Mouse (Mus musculus): ENCODE results near the gene Polr3gl. TPM values are rescaled to one million over a fixed set of nuclear protein-coding genes. Genes with fewer than 3 reads are reported as not detected.
A peak's percentile ranks its signal among the peaks of the same experiment; 100 is the strongest.

Gene Polr3gl
- polyA plus RNA-seq, 1 experiment from 2014 or later, result 16.7 TPM

- Histone ChIP-seq H3K9ac (no peak overlapping the region), H3K27ac (no peak overlapping the region), H3K27me3 (replicated peaks) (peaks cover 5% of the 10 kb centered on the region; the same call in 1 of the 2 replicates), H3K9me3 (replicated peaks) (no peaks in the 10 kb centered on the region), H3K4me2 (no peak overlapping the region), H3K4me1 (peaks cover 4% of the 10 kb centered on the region), H3K36me3 (no peaks in the 10 kb centered on the region), H3K4me3 (no peak overlapping the region)
- WGBS (ENCODE audit: insufficient replicate concordance), result 75% methylated on average over 7 of the region's 7 CpGs
- ATAC-seq, result no peak
These were observed 45.2 kb downstream of the Polr3gl start for GRCm38 (mm10) chr3:96548824-96549223.

GRCm38 (mm10) chr3:96547389-96547960, 46.5 kb downstream of the Polr3gl start:
- H3K9ac ChIP-seq, result no peak overlapping the region
- peaks cover 11% of the 10 kb centered on the region; the same call in 1 of the 2 replicates for H3K27me3 ChIP-seq (replicated peaks)
- H3K36me3 ChIP-seq, result no peaks in the 10 kb centered on the region
- H3K9me3 ChIP-seq (replicated peaks), result no peaks in the 10 kb centered on the region
- WGBS (ENCODE audit: insufficient replicate concordance), result 13% methylated on average over 14 of the region's 14 CpGs
- H3K4me2 ChIP-seq, result peak overlapping the region; percentile 31; the same call in 1 of the 2 replicates
- H3K4me3 ChIP-seq, result no peak overlapping the region
- ATAC-seq, result no peak
- H3K4me1 ChIP-seq, result peaks cover 4% of the 10 kb centered on the region
- H3K27ac ChIP-seq, result no peak overlapping the region

- WGBS (ENCODE audit: insufficient replicate concordance), result 43% methylated on average over 4 of the region's 4 CpGs
- Histone ChIP-seq H3K4me1 (peaks cover 4% of the 10 kb centered on the region), H3K27ac (no peak overlapping the region), H3K9ac (no peak overlapping the region), H3K9me3 (replicated peaks) (no peaks in the 10 kb centered on the region), H3K36me3 (no peaks in the 10 kb centered on the region), H3K4me2 (no peak overlapping the region), H3K27me3 (replicated peaks) (peaks cover 16% of the 10 kb centered on the region; the same call in 1 of the 2 replicates), H3K4me3 (no peak overlapping the region)
- no peak for ATAC-seq
These were observed 47.1 kb downstream of the Polr3gl start for GRCm38 (mm10) chr3:96546880-96547279.

- 26% methylated on average over 1 of the region's 1 CpGs for WGBS (ENCODE audit: insufficient replicate concordance)
- no peak overlapping the region for H3K27ac ChIP-seq
- no peak for ATAC-seq
- peaks cover 21% of the 10 kb centered on the region; the same call in 1 of the 2 replicates for H3K27me3 ChIP-seq (replicated peaks)
- H3K36me3 ChIP-seq, result no peaks in the 10 kb centered on the region
- H3K9ac ChIP-seq, result no peak overlapping the region
- H3K4me1 ChIP-seq, result peaks cover 4% of the 10 kb centered on the region
- H3K9me3 ChIP-seq (replicated peaks), result no peaks in the 10 kb centered on the region
- H3K4me2 ChIP-seq, result no peak overlapping the region
- H3K4me3 ChIP-seq, result no peak overlapping the region
These were observed 48.4 kb downstream of the Polr3gl start for GRCm38 (mm10) chr3:96545565-96545964.

GRCm38 (mm10) chr3:96543345-96543744, 50.6 kb downstream of the Polr3gl start:
- H3K9me3 ChIP-seq (replicated peaks), result no peaks in the 10 kb centered on the region
- WGBS (ENCODE audit: insufficient replicate concordance), result 76% methylated on average over 11 of the region's 11 CpGs
- no peak overlapping the region for H3K27ac ChIP-seq
- peaks cover 25% of the 10 kb centered on the region; the same call in 1 of the 2 replicates for H3K27me3 ChIP-seq (replicated peaks)
- H3K4me3 ChIP-seq, result no peak overlapping the region
- H3K4me2 ChIP-seq, result no peak overlapping the region
- H3K36me3 ChIP-seq, result no peaks in the 10 kb centered on the region
- H3K9ac ChIP-seq, result no peak overlapping the region
- peaks cover 4% of the 10 kb centered on the region for H3K4me1 ChIP-seq
- no peak for ATAC-seq

GRCm38 (mm10) chr3:96542554-96542953, 51.4 kb downstream of the Polr3gl start:
- Histone ChIP-seq H3K9ac (no peak overlapping the region), H3K4me1 (peaks cover 1% of the 10 kb centered on the region), H3K27me3 (replicated peaks) (peaks cover 25% of the 10 kb centered on the region; the same call in 1 of the 2 replicates), H3K4me3 (no peak overlapping the region), H3K36me3 (no peaks in the 10 kb centered on the region), H3K4me2 (no peak overlapping the region), H3K27ac (no peak overlapping the region), H3K9me3 (replicated peaks) (no peaks in the 10 kb centered on the region)
- 68% methylated on average over 8 of the region's 8 CpGs for WGBS (ENCODE audit: insufficient replicate concordance)
- ATAC-seq, result no peak

GRCm38 (mm10) chr3:96541328-96542078, 52.5 kb downstream of the Polr3gl start:
- no peak overlapping the region for H3K27ac ChIP-seq
- peaks cover 25% of the 10 kb centered on the region; the same call in 1 of the 2 replicates for H3K27me3 ChIP-seq (replicated peaks)
- no peak for ATAC-seq
- H3K9me3 ChIP-seq (replicated peaks), result no peaks in the 10 kb centered on the region
- H3K4me1 ChIP-seq, result no peaks in the 10 kb centered on the region
- H3K4me2 ChIP-seq, result no peak overlapping the region; the same call in 1 of the 2 replicates
- H3K4me3 ChIP-seq, result no peak overlapping the region
- WGBS (ENCODE audit: insufficient replicate concordance), result 29% methylated on average over 14 of the region's 14 CpGs
- H3K9ac ChIP-seq, result no peak overlapping the region
- no peaks in the 10 kb centered on the region for H3K36me3 ChIP-seq

- no peaks in the 10 kb centered on the region for H3K9me3 ChIP-seq (replicated peaks)
- no peaks in the 10 kb centered on the region for H3K4me1 ChIP-seq
- H3K27ac ChIP-seq, result no peak overlapping the region
- no peaks in the 10 kb centered on the region for H3K36me3 ChIP-seq
- H3K27me3 ChIP-seq (replicated peaks), result peaks cover 25% of the 10 kb centered on the region; the same call in 1 of the 2 replicates
- no peak overlapping the region for H3K4me3 ChIP-seq
- no peak for ATAC-seq
- no peak overlapping the region for H3K4me2 ChIP-seq
- WGBS (ENCODE audit: insufficient replicate concordance), result 39% methylated on average over 6 of the region's 6 CpGs
- H3K9ac ChIP-seq, result no peak overlapping the region
These were observed 53.2 kb downstream of the Polr3gl start for GRCm38 (mm10) chr3:96540740-96541139.

GRCm38 (mm10) chr3:96539316-96539715, 54.7 kb downstream of the Polr3gl start:
- Histone ChIP-seq H3K9ac (no peak overlapping the region), H3K4me1 (no peaks in the 10 kb centered on the region), H3K4me3 (no peak overlapping the region), H3K27ac (no peak overlapping the region), H3K36me3 (no peaks in the 10 kb centered on the region), H3K9me3 (replicated peaks) (no peaks in the 10 kb centered on the region), H3K27me3 (replicated peaks) (peaks cover 24% of the 10 kb centered on the region; the same call in 1 of the 2 replicates), H3K4me2 (no peak overlapping the region)
- no peak for ATAC-seq
- WGBS (ENCODE audit: insufficient replicate concordance), result 60% methylated on average over 2 of the region's 2 CpGs

GRCm38 (mm10) chr3:96534300-96534699, 59.7 kb downstream of the Polr3gl start:
- no peaks in the 10 kb centered on the region for H3K4me1 ChIP-seq
- H3K4me3 ChIP-seq, result no peak overlapping the region
- no peaks in the 10 kb centered on the region for H3K36me3 ChIP-seq
- 51% methylated on average over 2 of the region's 2 CpGs for WGBS (ENCODE audit: insufficient replicate concordance)
- H3K27me3 ChIP-seq (replicated peaks), result peaks cover 36% of the 10 kb centered on the region
- ATAC-seq, result no peak
- H3K27ac ChIP-seq, result no peak overlapping the region
- H3K9me3 ChIP-seq (replicated peaks), result no peaks in the 10 kb centered on the region
- H3K4me2 ChIP-seq, result no peak overlapping the region
- no peak overlapping the region for H3K9ac ChIP-seq

- Histone ChIP-seq H3K4me2 (no peak overlapping the region), H3K9me3 (replicated peaks) (no peaks in the 10 kb centered on the region), H3K36me3 (no peaks in the 10 kb centered on the region), H3K9ac (no peak overlapping the region), H3K4me1 (no peaks in the 10 kb centered on the region; the same call in none of the 2 replicates), H3K27ac (no peak overlapping the region), H3K4me3 (no peak overlapping the region), H3K27me3 (replicated peaks) (peaks cover 58% of the 10 kb centered on the region)
- no peak for ATAC-seq
- 50% methylated on average over 7 of the region's 7 CpGs for WGBS (ENCODE audit: insufficient replicate concordance)
These were observed 61.9 kb downstream of the Polr3gl start for GRCm38 (mm10) chr3:96532050-96532449.

GRCm38 (mm10) chr3:96528506-96528905, 65.5 kb downstream of the Polr3gl start:
- H3K4me1 ChIP-seq, result no peaks in the 10 kb centered on the region; the same call in none of the 2 replicates
- no peak overlapping the region for H3K27ac ChIP-seq
- no peaks in the 10 kb centered on the region for H3K36me3 ChIP-seq
- ATAC-seq, result no peak
- H3K4me3 ChIP-seq, result no peak overlapping the region
- H3K4me2 ChIP-seq, result no peak overlapping the region
- peaks cover 87% of the 10 kb centered on the region for H3K27me3 ChIP-seq (replicated peaks)
- 32% methylated on average over 9 of the region's 9 CpGs for WGBS (ENCODE audit: insufficient replicate concordance)
- H3K9ac ChIP-seq, result no peak overlapping the region
- no peaks in the 10 kb centered on the region for H3K9me3 ChIP-seq (replicated peaks)
